Mouse (Mus musculus) skeletal muscle tissue, adult 2 months (tissue): ENCODE measurements around the gene 4930562C15Rik.

ENCODE experiments used
- DNase-seq: peaks from one replicate; pipeline ENCODE4 v3.0.0-alpha.2; 2012; ENCODE audit warnings: low read depth, low spot score

Gene 4930562C15Rik

GRCm38 (mm10) chr16:4915931-4916330 lies 80.7 kb downstream of the 4930562C15Rik start:
- DNase-seq: no peak

GRCm38 (mm10) chr16:4916608-4917007 lies 81.4 kb downstream of the 4930562C15Rik start:
- DNase-seq: no peak
